In genomic region chr2:128694548-128694947, GRCm38 (mm10) we compare ENCODE assay signal across 20 mouse cellular contexts. TPM values are rescaled to one million over a fixed set of nuclear protein-coding genes. Genes with fewer than 3 reads are reported as not detected.
DNase-seq lines count a peak whose midpoint lies in the region; ATAC-seq and TF ChIP-seq lines count a peak whose summit lies in the region.
"Had no signal": no experiment of that assay in that cellular context is flagged by ENCODE, and none has a peak within 500 bp of the region (broad histone marks: within the 10 kb centered on the region; RNA-seq: fewer than 3 reads in every experiment).

No protein-coding gene starts in this region.

- H3K9me3 ChIP-seq in CH12.LX (replicated peaks; ENCODE audit: low read length) = no peaks in the 10 kb centered on the region
- H3K9me3 ChIP-seq in forebrain, embryonic 16.5 days (ENCODE audit: control insufficient read depth, low read length) = no peaks in the 10 kb centered on the region
- H3K9me3 ChIP-seq: limb, embryonic 15.5 days; neural tube, embryonic 12.5 days had no signal

- ATAC-seq in CD4-positive, CD25-positive, alpha-beta regulatory T cell, adult 4 months = no peak
- ATAC-seq in forebrain, embryonic 16.5 days = no peak
- ATAC-seq in erythroid progenitor cell, adult 5-6 weeks (replicated peaks; ENCODE audit: low FRiP score, poor library complexity, severe bottlenecking) = no peak
- ATAC-seq: activated CD4-positive, CD25-positive, alpha-beta regulatory T cell, adult 4 months; hindbrain, postnatal 0 days had no signal

- no peak overlapping the region for H3K4me3 ChIP-seq in left cerebral cortex, adult 2 months
- H3K4me3 ChIP-seq in CH12.LX (replicated peaks in 1 of 3; ENCODE audit: low read depth in 2 of 3, low read length in 2 of 3, poor library complexity in 1 of 3) = no peak overlapping the region
- H3K4me3 ChIP-seq in forebrain, embryonic 16.5 days (replicated peaks; ENCODE audit: low read length) = no peak overlapping the region
- H3K4me3 ChIP-seq: limb, embryonic 15.5 days; neural tube, embryonic 12.5 days had no signal

- H3K27ac ChIP-seq in left cerebral cortex, adult 2 months = no peak overlapping the region
- H3K27ac ChIP-seq in CH12.LX (ENCODE audit: insufficient read depth, low read depth) = no peak overlapping the region
- no peak overlapping the region for H3K27ac ChIP-seq in forebrain, embryonic 16.5 days (ENCODE audit: low read length)
- H3K27ac ChIP-seq: hindbrain, postnatal 0 days; limb, embryonic 15.5 days; neural tube, embryonic 12.5 days had no signal

- peak; percentile 3; the same call in 1 of the 2 replicates for TF ChIP-seq RAD21 in CH12.LX (IDR thresholded peaks at IDR 0.05; ENCODE audit: low read depth, low read length)

- dilution Hi-C loops in CH12.LX (cut with MboI; ENCODE audit: extremely low pct_ligation_motif_present, extremely low pct_unique_long_range_greater_than_20kb, low sequenced_read_pairs) = no loop called here

- peak; percentile 35 for TF ChIP-seq CTCF in left cerebral cortex, adult 2 months (IDR thresholded peaks at IDR 0.05)
- TF ChIP-seq CTCF in CH12.LX (conservative IDR thresholded peaks at IDR 0.05 in 1 of 2, IDR thresholded peaks at IDR 0.05 in 1 of 2; ENCODE audit: low read depth in 2 of 2, low read length in 2 of 2) = peak in 1 of 2 experiments; percentile 42; a peak in 1 of 4 replicates

- intact Hi-C loops in left cerebral cortex, adult 2 months (cut with DNase I) = no loop called here
- intact Hi-C loops in left cerebral cortex, postnatal 36 days (cut with DNase I) = no loop called here

- H3K4me2 ChIP-seq in CH12.LX (ENCODE audit: insufficient read depth, low read depth, poor library complexity, severe bottlenecking) = no peak overlapping the region
- H3K4me2 ChIP-seq in forebrain, embryonic 16.5 days (ENCODE audit: low read length) = no peak overlapping the region
- H3K4me2 ChIP-seq: limb, embryonic 15.5 days; lung, embryonic 14.5 days; neural tube, embryonic 12.5 days had no signal

- in situ Hi-C loops in CH12.LX (cut with MboI; ENCODE audit: low pct_ligation_motif_present, low pct_unique_long_range_greater_than_20kb, low sequenced_read_pairs) = loop anchor here (25.0 kb wide), 1 partner anchor 568 kb away; no protein-coding TSS in a partner anchor

- no peak for TF ChIP-seq POLR2A in CH12.LX (IDR thresholded peaks at IDR 0.05; ENCODE audit: low read depth, low read length)

- H3K79me2 ChIP-seq in CH12.LX (replicated peaks; ENCODE audit: control insufficient read depth, extremely low read depth, insufficient read depth, poor library complexity, severe bottlenecking) = no peaks in the 10 kb centered on the region

- DNase-seq in CD4-positive, CD25-positive, alpha-beta regulatory T cell, adult 2 months (ENCODE audit: low read depth, low spot score) = peak; percentile 10
- no peak for DNase-seq in left cerebral cortex, adult 2 months (ENCODE audit: extremely low spot score in 1 of 2, low spot score in 2 of 2)
- no peak for DNase-seq in left cerebral cortex, postnatal 36 days (ENCODE audit: low spot score in 2 of 2)
- DNase-seq in CH12.LX (ENCODE audit: extremely low read depth) = peak; percentile 10
- DNase-seq in retina, embryonic 14.5 days (ENCODE audit: low spot score) = peak; percentile 25
- DNase-seq: adrenal gland, postnatal 10 days; cerebellum, adult 11-12 months; cerebellum, postnatal 25 days; gastrocnemius, postnatal 10 days; kidney, adult 8-10 months; lung, embryonic 14.5 days; lung, postnatal 4 days; thymus, postnatal 36 days had no signal

- no peak overlapping the region for H3K9ac ChIP-seq in CH12.LX (ENCODE audit: insufficient read depth, low read depth)
- no peak overlapping the region for H3K9ac ChIP-seq in forebrain, embryonic 16.5 days (replicated peaks; ENCODE audit: low read depth, low read length)
- H3K9ac ChIP-seq: limb, embryonic 15.5 days; lung, embryonic 14.5 days; neural tube, embryonic 12.5 days had no signal

- no peak for TF ChIP-seq EP300 in CH12.LX (IDR thresholded peaks at IDR 0.05; ENCODE audit: low read length)

- H3K4me1 ChIP-seq in CH12.LX (ENCODE audit: control insufficient read depth in 1 of 2, insufficient read depth in 2 of 2) = peaks cover 0 to 5% of the 10 kb centered on the region in 2 experiments; a peak in 2 of 4 replicates
- peaks cover 13% of the 10 kb centered on the region for H3K4me1 ChIP-seq in forebrain, embryonic 16.5 days (replicated peaks; ENCODE audit: control insufficient read depth, insufficient read depth, low read length)
- H3K4me1 ChIP-seq: limb, embryonic 15.5 days had no signal

- H3K36me3 ChIP-seq in CH12.LX (replicated peaks in 1 of 2; ENCODE audit: control insufficient read depth in 1 of 2, insufficient read depth in 1 of 2, low read length in 1 of 2) = no peaks in the 10 kb centered on the region
- no peaks in the 10 kb centered on the region for H3K36me3 ChIP-seq in forebrain, embryonic 16.5 days (ENCODE audit: control insufficient read depth, insufficient read depth)
- H3K36me3 ChIP-seq: limb, embryonic 15.5 days; neural tube, embryonic 12.5 days had no signal

- no peaks in the 10 kb centered on the region for H3K27me3 ChIP-seq in CH12.LX (replicated peaks)
- H3K27me3 ChIP-seq in forebrain, embryonic 16.5 days (replicated peaks; ENCODE audit: control insufficient read depth, insufficient read depth, low read length) = peaks cover 3% of the 10 kb centered on the region; the same call in 1 of the 2 replicates
- H3K27me3 ChIP-seq: limb, embryonic 15.5 days; neural tube, embryonic 12.5 days had no signal

TF ChIP-seq in CH12.LX, 34 proteins besides CTCF, POLR2A, EP300 and RAD21:
- TF ChIP-seq SIN3A (IDR thresholded peaks at IDR 0.05; ENCODE audit: low read length) = no peak

RNA-seq across cellular contexts. Expression of gene Mertk, which starts 4.2 kb away (rescaled TPM):
- under 1 TPM; 0.15 to 0.51 TPM for polyA plus RNA-seq in CD4-positive, CD25-positive, alpha-beta regulatory T cell, adult 4 months (2017; shearing (Covaris generic))
- total RNA-seq in left cerebral cortex, adult 2 months (2021) = 10 to 100 TPM; 29.6 to 35.1 TPM
- 10 to 100 TPM; 30.4 to 40.0 TPM for total RNA-seq in left cerebral cortex, postnatal 36 days (2021)
- not detected in 2 replicates for total RNA-seq in CH12.LX (2012; rRNA removed)
- total RNA-seq in CH12.LX (2014; rRNA removed) = 0.05 TPM in 1 of 2 replicates, not detected in the other
- not detected in 2 replicates for polyA plus RNA-seq in CH12.LX (2012; ENCODE audit: insufficient read length, low read depth)
- polyA plus RNA-seq in forebrain, embryonic 16.5 days (2015; fragmentation: Nextera tagmentation; extraction: Ambion mirVana) = 0.73 and 1.2 TPM in 2 replicates
- total RNA-seq in erythroid progenitor cell, adult 5-6 weeks (2015; ENCODE audit: low replicate concordance) = 1.7 and 6.1 TPM in 2 replicates
- total RNA-seq in erythroid progenitor cell, adult 5-6 weeks (2017; ENCODE audit: low replicate concordance) = 3.2 and 6.4 TPM in 2 replicates
- polyA plus RNA-seq: activated CD4-positive, CD25-positive, alpha-beta regulatory T cell, adult 4 months had no signal

RNA-seq across cellular contexts. Expression of gene Anapc1, which starts 7.4 kb away (rescaled TPM):
- polyA plus RNA-seq in CD4-positive, CD25-positive, alpha-beta regulatory T cell, adult 4 months (2017; shearing (Covaris generic)) = 10 to 100 TPM; 44.4 to 57.1 TPM
- total RNA-seq in left cerebral cortex, adult 2 months (2021) = 10 to 100 TPM; 60.5 to 65.4 TPM
- total RNA-seq in left cerebral cortex, postnatal 36 days (2021) = 10 to 100 TPM; 52.6 to 75.4 TPM
- total RNA-seq in CH12.LX (2012; rRNA removed) = 85.2 and 92.0 TPM in 2 replicates
- total RNA-seq in CH12.LX (2014; rRNA removed) = 51.7 and 60.6 TPM in 2 replicates
- polyA plus RNA-seq in CH12.LX (2012; ENCODE audit: insufficient read length, low read depth) = 121 and 146 TPM in 2 replicates
- polyA plus RNA-seq in forebrain, embryonic 16.5 days (2015; fragmentation: Nextera tagmentation; extraction: Ambion mirVana) = 59.5 and 62.2 TPM in 2 replicates
- total RNA-seq in erythroid progenitor cell, adult 5-6 weeks (2015; ENCODE audit: low replicate concordance) = 74.6 and 88.4 TPM in 2 replicates
- total RNA-seq in erythroid progenitor cell, adult 5-6 weeks (2017; ENCODE audit: low replicate concordance) = 93.8 and 97.8 TPM in 2 replicates

Comparison
In these comparisons a context has a peak if more than half of its experiments do, and no peak if none do; other contexts are left out.
1. DNase-seq: peak in CD4-positive, CD25-positive, alpha-beta regulatory T cell, adult 2 months (single experiment), CH12.LX (single experiment) and retina, embryonic 14.5 days (single experiment); none in left cerebral cortex, adult 2 months (0 of 2) and left cerebral cortex, postnatal 36 days (0 of 2).
2. RNA of gene Mertk, which starts 4.2 kb away (total RNA-seq): 30.4 to 40.0 TPM in left cerebral cortex, postnatal 36 days and 29.6 to 35.1 TPM in left cerebral cortex, adult 2 months; 1.7 to 6.4 TPM in erythroid progenitor cell, adult 5-6 weeks and 0.05 TPM in CH12.LX; every median in the first group is over 4 times any median in the second.